Mouse (Mus musculus): ENCODE measurements around the gene Lrig2. TPM values are rescaled to one million over a fixed set of nuclear protein-coding genes. Genes with fewer than 3 reads are reported as not detected.

The Lrig2 gene
- 1.1 and 2.3 TPM in 2 replicates for polyA plus RNA-seq (2012)

DNA sequence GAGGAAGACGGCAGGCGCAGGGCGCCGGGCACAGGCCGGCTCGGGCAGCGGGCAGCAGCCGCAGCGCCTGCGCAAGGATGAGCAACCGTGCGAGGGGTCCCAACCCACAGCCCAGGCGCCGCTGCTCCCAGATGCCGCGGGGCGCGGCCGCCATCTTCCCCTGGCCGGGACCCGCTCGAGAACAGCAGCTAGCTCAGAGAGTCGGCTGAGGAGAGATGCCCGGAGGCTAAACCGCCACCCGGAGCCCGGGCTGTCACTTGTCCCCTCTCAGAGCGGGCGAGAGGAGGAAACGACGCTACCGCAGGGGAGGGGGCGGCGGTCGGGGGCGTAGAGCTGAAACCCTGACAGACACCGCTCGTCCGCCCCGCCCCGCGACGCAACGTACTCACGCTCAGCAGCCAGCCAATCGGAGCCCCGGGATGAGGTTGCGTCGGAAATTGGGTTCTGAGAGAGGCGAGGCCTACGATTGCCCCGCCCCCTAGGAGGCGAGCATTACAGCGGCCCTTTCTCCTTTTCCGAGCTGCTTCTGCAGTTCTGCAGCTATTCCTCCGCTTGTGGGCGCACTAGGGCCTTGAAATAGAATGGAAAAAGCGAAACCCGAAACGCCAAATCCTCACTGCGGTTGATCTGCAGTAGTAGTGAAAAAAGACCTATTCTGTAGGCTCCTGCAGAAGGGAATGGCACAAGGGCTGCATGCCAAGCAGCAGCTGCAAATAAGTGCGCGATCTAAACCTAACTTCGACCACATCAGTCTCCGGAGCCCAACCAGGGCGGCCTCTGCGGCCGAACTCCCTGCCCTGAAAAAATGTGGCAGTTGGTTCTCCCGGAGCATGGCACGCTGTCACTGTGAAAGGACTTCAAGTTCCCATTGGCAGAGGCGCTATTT lies at the start of gene Lrig2:
TSS of gene Lrig2 (minus strand) at position 381 of the 886 bp plus-strand sequence.
- TF ChIP-seq GATA1 (IDR thresholded peaks at IDR 0.05; ENCODE audit: low read length), result no peak

DNA sequence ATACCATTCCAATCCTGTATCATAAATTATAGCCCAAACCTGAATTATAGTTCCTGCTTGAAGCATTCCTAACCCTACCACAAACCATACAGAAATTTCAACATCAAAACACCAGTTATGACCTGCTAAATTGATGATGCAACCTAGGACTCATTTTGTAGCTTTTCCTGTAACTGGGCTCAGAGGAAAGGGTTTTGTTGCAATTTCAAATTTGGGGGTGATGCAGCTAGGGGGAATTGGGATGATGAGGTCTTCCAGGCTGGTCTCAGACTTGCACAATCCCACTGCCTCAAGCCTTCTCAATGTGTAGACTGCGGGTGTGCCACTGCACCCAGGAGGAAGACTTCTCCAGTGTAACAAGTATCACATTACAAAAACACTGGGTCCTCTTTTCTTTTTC lies 44.9 kb upstream of the Lrig2 start:
- TF ChIP-seq GATA1 (IDR thresholded peaks at IDR 0.05; ENCODE audit: low read length), result no peak

DNA sequence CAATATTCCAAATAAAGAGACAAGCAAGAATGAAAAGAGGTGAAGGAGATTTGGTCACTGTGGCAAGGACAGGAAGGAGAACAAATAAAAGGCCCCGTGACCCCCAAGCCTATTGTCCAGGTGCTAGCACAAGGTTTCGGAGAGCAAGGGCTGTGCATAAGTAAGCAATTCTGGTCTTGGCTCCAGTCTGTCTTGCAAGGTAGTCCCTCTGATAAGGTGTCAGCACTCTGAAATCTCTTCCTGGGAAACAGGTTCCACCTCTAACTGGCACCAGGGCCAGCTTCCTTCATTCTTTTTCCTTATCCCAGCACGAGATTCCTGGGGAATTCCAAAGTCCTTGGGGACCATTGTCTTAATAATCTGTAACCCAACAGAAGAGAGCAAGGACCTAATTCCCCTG lies 38.9 kb upstream of the Lrig2 start:
- TF ChIP-seq GATA1 (IDR thresholded peaks at IDR 0.05; ENCODE audit: low read length), result no peak

DNA sequence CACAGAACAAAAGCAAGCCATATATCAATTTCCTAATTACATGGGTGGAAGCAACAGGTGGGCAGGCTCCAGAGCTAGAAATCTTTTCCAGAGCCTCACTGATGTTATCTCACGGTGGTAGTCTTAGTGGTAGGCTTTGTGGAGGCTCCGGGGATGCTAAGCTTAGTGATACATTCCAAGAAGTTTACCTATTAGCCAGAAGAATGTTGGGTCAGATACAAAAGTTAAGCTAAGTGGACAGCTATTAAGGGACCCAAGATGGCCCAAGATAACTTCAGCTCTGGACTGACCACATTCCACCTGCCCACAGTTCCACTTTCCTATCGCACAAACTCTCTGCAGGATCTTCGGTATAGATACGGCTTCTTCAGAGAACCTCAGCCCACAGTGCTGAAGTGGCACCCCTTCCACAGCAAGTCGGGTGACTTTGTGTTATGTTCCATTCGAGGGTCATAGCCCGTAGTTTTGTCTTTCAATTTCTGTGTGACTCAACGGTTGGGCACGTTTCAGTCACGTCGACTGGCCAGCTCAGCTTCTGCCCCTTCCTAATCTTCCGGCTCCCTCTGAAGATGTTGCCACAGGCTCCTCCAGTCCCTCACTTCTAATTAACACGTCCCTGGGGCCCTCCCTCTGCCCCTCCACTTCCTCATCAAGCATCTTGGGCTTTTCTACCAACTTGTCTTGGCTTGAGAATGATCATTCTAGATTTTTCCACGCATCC lies 36.8 kb upstream of the Lrig2 start:
- TF ChIP-seq GATA1 (IDR thresholded peaks at IDR 0.05; ENCODE audit: low read length), result no peak

DNA sequence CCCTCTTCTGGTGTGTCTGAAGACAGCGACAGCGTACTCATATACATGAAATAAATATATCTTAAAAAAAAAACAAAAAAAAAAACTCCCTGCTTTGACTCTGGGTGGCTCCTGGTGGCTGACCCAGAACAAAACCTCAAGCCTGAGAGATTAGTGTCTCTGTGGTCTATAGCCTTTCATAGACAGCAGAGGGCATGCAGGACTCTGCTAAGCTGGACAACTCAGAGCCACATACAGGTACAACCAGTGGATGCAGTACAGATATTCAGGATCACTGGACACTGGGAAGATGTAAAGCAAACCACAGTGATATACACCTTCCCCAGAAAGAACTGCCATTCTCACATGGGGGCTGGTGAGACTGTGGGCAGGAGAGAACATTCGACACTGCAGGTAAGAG lies 32.1 kb upstream of the Lrig2 start:
- TF ChIP-seq GATA1 (IDR thresholded peaks at IDR 0.05; ENCODE audit: low read length), result no peak

DNA sequence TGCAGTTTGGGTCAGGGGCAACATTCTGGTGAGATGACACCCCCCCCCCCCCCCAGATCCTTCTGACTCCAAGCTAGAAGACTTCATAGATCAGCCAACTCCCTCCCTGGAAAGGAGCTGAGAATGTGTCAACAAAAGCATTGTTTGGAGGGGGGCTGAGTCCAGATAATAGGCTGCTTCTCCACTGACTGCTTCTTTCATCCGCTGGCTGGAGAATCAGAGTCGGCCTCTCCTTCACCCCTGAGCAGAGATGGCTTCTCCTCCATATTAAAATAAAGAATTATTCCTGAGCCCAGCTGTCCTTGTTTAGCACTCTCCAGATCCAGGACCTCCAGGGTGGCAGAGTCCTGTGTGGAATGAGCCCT lies 30.3 kb upstream of the Lrig2 start:
- no peak for TF ChIP-seq GATA1 (IDR thresholded peaks at IDR 0.05; ENCODE audit: low read length)

DNA sequence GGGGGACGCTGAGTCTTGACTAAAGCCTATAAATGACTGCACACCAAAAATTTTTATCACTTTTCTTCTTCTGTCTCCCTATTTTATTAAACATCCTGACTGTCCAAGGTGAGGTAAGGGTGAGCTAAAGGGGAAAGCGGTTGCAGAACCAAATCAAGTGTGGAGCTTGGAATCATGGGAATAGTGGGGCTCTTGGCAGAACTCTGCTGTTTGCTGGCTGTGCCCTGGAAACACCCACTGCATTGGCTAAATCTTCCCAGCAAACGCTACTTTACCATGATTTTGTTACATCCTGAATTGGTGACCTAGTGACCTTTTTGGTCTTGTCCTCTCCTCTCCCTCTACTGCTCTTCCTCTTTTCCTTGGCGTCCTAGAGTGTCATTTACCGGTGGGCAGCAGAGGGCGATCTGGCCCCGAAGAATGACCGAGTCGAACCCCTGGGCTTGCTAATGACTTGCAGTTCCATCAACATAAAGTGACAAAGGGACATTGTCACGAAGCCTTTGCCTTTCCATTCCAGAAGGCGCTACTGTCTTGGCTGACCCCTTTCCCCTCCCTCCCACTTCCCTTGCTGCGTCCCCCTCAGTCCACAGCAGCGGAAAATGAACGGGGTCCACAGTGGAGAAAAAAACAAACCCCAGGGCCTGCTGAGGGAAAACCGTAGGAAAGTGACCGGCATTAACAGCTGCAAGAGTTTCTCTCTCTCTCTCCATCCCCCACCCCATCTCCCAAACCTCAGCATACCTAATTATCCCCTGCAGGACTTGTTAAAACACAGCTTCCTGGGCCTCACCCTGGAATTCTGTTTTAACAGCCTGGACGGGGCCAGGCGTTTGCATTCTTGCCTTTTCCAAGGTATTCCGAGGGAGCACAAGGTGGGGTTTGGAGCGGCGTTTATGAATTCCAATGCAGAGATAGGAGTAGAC lies 29.7 kb upstream of the Lrig2 start:
- TF ChIP-seq GATA1 (IDR thresholded peaks at IDR 0.05; ENCODE audit: low read length), result no peak

DNA sequence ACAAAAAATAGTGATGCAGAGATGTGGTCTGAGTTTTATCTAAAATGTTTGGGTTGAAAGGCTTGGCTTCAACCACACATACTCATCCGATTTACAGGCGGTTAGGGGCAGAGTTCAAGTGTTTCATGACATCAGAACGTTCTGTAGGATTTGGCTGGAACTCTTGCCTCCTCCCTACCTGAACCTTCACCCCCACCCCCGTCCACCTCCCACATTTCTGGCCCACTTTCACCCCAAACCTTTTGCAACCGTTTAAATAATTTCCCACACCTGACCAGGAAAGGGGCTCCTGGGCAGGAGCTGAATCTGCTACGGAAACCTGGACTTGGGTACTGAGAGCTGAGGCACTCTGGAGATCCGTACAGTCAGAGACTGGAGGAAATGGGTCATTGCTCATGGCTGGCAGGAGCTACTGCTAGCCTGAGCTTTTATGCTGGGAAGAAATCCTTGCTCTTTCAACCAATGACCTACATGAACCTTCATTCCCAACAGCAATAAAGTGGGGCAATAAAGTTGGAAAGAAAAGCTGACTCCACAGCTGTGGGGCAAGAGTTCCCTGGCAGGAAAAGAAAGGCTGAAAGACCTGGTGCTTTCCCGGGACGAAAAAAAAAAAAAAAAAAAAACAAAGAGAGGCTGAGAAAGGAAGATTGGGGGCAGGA lies 28.9 kb upstream of the Lrig2 start:
- no peak for TF ChIP-seq GATA1 (IDR thresholded peaks at IDR 0.05; ENCODE audit: low read length)

DNA sequence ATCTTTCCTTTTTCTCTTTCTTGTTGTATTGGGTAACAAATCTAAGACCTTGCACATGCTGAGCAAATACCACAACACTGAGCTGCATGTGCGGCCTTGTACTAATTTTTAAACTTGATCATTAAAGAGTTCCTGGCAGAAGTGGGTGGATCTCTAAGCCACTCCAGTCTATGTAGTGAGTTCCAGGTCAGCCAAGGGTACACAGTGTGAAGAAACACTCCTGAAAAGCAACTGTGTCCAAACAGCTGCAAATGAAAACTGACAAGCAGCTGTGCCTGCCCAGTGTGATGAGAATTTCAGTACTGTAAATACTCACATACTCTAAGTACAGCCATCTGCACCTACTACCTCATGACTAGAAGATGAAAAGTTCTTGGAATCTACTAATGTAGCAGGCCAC lies 21.5 kb upstream of the Lrig2 start:
- TF ChIP-seq GATA1 (IDR thresholded peaks at IDR 0.05; ENCODE audit: low read length), result no peak

DNA sequence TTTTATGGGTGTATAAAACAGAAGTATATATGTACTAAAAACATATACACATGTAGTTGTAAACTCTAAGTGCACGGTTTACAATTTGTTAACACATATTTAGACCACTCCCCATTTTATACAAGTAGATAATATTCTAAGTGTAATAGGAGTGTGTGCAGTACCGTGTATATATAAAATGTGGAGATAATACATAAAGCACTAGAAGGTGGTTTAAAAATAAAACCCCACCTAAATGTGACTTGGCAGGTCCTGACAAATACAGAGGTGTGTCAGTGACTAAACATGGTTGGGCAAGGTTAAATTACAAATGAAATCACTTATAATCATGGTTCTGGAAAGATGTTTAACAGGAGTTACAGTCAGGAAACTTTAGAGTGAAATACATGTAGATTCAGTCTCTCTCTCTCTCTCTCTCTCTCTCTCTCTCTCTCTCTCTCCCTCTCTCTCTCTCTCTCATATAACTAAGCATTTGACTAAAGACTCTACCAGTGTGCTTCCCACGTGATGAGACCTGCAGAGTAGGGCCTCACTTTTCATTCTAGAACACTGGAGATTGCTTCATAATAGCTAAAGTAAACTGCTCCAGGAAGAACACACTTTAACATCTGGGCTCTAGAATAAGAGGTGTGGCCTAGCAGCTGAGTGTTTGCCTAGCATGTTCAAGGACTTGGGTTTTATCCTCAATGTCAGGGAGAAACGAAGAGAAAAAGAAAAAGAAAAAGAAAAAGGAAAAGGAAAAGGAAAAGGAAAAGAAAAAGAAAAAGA lies 14.6 kb upstream of the Lrig2 start:
- TF ChIP-seq GATA1 (IDR thresholded peaks at IDR 0.05; ENCODE audit: low read length), result no peak

DNA sequence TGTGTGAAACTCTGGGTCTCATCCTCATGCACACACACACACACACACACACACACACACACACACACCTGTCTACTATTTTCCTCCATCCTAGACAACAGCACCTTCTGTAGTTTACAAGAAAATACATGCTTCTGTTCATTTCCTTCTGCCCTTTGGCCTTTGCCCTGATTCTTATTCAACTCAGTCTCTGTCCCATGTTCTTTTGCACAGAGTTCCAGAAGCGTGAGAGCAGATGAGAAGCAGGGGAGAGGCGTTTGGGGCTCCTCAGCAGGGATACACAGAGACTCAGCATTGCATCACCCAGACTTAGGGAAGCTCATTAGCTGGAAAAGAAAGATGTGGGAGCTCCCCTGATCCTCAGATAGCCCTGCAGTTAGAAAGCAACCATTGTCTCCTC lies 13.8 kb upstream of the Lrig2 start:
- TF ChIP-seq GATA1 (IDR thresholded peaks at IDR 0.05; ENCODE audit: low read length), result no peak

DNA sequence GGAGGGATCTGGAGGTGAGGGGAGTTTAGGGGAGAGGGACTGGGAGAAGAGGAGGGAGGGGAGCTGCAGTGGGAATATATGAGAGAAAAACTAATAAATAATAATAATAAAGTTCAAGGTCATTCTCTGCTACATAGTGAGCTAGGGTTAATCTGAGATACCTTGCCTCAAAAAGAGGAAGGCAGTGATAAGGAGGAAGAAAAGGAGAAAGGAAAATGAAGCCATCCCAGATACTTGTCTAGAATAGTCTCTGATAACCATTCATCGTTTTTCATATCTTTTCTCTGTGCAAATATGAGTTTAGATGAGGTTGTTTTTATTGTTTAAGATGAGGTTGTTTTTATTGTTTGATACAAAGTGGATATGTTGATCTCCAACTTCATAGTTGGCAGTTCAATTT lies 13.3 kb upstream of the Lrig2 start:
- TF ChIP-seq GATA1 (IDR thresholded peaks at IDR 0.05; ENCODE audit: low read length), result no peak

DNA sequence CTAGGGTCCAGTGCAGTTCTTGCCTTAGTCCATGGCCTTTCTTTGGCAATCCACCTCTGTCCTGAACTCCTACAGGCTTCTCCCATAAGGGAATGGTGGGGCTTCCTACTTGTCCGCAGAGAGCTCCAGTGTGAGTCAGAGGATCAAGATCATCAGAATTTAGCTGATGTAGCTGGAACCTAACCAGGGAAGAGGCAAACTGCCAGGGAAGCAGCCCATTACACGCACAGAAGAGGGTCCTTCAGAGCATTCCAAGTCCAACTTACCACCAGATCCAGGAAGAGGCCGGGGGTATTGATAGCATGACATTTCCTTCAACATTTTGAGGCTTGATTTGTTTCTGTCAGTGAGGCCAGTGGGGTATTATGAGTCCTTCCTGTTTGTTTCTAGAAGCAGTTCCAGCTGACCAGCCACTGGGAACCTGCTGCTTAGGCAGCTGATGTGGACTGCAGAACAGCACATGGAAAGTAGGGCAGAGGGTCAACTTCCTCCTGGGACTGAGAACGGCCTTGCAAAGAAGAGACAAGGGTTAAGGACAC lies 11.7 kb upstream of the Lrig2 start:
- no peak for TF ChIP-seq GATA1 (IDR thresholded peaks at IDR 0.05; ENCODE audit: low read length)

DNA sequence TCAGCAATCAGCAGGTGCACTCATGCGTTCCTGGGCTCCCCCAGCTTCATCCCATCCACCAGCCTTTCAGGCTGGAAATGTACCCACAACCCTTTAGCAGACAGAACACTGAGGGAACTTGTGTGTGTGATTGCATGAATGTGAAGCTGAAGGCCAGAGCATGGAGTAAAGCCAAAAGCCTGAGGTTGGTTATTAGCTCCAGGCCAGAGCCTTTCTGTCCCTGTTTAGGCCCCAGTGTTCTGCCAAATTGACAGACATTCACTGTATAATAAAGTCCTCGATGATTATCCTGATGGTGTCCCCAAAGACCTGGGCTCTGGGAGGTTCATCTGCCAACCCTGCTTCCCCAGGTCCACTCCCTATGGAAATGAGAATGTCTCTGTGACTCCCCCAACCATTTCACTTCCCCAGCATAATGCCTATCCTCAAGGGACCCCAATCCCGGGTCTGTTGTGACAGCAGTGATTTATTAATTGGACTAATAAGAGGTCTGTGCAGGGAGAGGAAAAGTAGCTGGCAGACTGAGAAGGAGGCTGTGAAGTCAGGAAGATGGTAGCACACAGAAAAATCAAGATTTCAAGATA lies 9.7 kb upstream of the Lrig2 start:
- no peak for TF ChIP-seq GATA1 (IDR thresholded peaks at IDR 0.05; ENCODE audit: low read length)
